Mouse (Mus musculus) kidney, adult 9 months (tissue): ENCODE measurements around the gene Bbs10.

ENCODE experiments used
- DNase-seq: peaks from one replicate; pipeline ENCODE4 v3.0.0; 2022

Gene Bbs10

DNA sequence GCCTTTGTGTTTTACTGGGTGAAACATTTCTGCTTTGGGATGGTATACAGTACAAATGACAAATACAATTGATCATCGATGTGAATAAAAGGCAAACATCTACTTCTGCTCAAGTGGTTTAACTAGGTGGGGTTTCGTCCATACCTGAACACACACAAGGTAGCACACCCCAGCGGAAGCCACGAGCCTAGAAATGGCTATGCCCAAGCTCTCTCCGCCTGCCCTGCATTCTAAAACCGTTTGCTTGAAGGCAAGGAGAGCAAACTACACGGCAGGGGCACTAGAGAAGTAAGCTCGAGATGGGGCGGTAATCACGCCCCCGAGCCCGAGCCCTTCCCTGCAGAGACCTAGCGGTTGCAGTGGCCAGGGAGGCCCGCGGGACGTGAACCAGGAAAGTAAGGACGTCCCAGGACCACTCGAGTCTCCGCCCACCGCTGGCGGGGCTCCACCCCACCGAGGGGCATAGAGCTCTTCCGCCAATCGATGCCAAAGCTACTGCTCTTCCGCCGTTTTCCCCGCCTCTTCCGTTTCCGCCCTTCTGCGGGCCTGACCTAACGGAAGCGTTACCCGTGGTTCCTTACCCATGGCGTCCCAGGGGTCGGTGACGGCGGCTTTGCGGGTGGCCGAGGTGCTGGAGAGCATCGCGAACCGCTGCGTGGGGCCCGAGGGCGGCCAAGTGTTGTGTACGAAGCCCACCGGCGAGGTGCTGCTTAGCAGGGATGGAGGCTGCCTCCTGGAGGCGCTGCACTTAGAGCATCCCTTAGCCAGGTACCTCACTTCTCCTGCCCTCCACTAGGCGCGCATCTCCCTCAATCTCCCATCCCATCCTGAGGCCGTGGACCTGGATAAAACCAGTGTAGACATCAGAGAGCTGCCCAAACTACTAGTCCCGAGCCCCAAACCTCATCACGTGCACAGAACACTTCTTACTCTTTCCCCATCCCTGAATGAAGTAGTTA, at the start of gene Bbs10:
Bbs10 (plus strand) TSS at position 540 of the 959 bp plus-strand sequence.
- peak; percentile 96 for DNase-seq

DNA sequence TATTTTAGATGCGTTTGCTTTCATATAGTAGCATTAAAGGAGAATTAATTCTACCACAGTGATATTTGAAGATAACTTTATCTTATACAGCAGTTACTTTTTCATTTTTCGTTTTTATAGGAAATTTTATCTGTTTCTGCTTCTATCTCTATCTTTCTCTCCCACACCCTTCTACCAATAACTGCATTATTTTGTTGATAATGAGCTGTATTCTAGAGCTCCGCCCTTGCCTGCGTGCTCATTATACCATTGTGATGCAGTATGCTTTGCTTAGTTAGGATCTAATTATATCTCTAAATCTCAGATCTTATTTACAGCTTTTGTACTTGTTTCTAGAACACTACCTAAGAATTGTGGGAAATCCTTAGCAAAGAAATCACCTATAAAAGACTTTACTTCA, 48.3 kb upstream of the Bbs10 start:
- no peak for DNase-seq

DNA sequence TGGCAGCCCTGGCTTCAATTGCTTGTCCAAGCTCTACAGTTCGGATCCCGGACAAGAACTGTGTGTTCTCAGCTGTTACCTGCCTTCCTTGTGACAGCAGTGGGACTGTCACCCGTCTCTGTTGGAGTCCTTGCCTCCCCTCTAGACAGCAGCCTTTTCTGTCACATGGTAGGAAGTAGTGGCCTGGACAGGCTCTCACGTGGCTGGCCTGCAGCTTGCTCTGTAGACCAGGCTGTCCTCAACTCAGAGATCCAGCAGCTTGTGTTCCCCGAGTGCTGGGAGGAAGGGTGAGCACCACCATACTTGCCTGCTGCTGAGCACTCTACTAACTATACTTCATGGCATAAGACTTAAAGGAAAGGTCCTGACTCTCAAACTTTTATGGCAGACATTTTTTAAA, 46.8 kb upstream of the Bbs10 start:
- DNase-seq, result no peak

DNA sequence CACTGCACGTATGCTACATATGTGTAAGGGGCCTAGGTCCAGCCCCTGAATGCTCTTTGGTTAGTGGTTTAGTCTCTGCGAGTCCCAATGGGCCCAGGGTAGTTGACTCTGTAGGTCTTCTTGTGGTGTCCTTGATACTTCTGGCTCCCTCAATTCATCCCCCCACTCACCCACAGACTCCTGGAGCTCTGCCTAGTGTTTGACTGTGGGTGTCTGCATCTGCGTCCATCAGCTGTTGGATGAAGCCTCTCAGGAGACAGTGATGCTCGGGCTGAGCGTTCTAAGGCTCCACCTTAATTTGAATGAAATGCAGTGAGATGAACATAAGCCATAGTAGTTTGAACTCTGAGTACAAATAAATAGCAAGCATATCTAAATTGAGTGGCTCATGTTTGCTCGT, 43.3 kb upstream of the Bbs10 start:
- DNase-seq, result no peak

DNA sequence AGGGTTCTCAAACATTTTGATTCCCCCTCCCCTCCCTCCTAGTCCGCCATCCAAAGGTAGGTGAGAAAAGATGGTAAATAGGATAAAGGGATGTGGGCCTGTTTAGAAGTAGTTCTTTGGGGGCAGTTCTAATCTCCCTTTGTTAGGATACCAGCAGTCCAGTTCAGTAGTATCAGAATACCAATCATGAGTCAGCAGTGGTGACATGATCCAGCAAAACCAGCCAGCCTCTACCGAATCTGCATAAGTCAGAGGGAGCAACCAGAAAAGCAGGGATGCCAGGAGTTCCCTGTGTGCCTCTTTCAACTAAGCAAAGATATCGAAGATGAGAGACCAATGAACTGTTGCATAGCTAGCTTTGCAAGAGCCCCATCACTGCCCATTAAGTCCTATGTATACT, 42.3 kb upstream of the Bbs10 start:
- no peak for DNase-seq

DNA sequence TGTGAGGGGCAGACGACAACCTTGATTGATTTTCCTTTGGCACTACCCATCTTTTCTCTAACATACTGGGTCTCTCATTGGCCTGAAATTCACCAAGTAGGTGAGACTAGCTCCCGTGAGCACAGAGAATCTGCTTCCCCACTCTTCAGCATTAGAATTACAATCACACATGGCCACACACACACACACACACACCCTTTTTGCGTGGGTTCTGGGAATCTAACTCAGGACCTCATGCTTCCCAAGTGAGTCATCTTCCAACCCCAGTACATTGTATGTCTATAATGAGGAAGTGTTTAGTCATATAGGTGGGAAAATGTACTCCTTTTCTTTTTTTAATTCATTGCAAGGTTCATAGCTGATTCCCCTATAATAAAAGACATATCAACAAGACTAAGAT, 41.1 kb upstream of the Bbs10 start:
- DNase-seq, result no peak

DNA sequence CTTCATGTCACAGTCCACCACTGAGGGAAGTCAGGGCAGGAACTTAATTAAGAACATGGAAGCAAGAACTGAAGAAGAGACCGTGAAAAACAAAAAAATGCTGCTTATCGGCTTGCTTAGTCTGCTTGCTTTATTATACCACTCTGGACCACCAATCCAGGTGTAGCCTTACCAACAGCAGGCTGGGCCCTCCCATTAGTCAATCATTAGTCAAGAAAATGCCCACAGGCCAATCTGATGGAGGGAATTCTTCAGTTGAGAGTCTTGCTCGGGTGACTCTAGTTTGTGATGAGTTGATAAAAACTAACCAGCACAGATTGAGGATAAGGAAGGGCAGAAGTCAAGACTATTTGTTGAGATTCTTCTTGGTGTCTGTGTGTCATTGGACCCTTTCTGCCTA, 40.2 kb upstream of the Bbs10 start:
- peak; percentile 66 for DNase-seq

DNA sequence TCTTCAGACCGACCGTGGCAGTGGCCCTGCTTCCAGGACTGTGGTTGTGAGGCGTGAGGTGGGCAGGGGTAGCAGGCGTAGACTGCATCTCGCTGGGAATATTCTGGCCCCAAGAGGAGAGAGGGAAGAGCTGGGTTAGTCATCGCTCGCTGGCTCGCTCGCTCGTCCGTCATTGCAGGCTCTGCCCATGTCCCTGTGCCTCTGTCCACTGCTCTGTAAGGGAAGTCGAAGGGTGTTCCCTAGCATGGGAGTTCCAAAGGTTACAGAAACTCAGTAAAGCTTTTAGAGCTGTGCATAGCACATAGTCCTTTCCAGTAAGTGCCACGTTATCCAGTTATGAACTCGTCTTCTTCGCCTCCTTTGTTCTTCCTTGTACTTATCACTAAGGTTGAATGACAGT, 26.8 kb upstream of the Bbs10 start:
- no peak for DNase-seq

DNA sequence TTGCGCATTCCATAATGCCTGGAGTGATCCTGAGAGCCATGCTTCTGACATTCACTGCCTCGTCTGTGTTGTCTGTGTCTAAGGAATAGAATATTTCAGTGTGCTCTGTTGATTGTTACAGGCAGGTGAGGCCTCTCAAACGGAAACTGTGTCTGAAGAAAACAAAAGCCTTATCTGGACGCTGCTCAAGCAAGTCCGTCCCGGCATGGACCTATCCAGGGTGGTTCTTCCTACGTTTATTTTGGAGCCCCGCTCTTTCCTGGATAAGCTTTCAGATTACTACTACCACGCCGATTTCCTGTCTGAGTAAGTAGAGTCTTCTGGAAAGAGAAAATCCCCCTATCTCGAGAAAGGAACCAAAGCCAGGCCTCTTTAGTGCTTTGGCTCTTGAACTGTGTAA, 25.6 kb upstream of the Bbs10 start:
- DNase-seq, result no peak

DNA sequence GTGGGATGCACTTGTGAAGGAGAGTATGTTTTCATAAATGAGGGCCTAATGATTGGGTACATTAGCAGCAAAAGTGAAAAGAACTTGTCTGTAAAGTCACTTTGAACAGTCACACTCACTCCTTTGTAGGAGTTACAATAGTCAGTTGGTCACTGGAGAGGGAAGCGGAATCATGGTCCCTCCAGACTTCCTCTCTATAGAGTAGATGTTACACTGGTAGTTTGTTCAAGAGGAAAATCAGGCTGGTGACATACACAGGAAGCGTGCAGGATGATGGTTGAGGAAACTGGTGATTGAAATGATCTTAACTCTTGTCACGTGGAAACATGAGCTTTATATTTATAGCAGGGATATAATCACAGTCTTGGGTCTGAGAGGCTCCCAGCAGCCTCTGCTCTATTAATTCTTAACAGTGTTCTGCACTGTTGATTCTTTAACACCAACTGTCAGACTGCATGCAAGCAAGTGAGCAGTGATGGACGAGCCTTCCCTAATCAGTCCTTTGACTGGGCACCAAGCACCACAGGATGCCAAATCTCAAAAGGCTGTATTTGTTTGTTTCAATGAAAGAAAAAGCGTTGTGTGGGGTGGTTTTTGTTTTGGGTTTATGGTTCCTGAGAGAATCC, 24.9 kb upstream of the Bbs10 start:
- DNase-seq, result no peak

DNA sequence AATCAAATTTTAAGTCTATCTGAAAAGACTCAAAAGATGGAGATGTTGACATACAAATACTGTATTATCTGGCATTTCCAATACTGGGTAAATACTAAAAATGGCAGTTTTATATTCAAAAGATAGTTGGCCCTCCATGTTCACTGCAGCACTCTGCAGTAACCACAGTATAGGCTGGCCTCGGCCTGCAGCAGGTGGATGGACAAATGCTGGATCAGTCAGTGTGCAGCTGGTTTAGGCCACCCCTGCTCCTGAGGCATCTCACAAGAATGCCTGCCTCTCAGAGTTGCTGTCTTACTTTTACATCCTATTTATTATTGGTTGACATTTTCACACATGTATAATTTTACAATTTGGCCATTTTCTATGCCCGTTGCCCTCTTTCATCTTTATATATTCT, 22.7 kb upstream of the Bbs10 start:
- no peak for DNase-seq

DNA sequence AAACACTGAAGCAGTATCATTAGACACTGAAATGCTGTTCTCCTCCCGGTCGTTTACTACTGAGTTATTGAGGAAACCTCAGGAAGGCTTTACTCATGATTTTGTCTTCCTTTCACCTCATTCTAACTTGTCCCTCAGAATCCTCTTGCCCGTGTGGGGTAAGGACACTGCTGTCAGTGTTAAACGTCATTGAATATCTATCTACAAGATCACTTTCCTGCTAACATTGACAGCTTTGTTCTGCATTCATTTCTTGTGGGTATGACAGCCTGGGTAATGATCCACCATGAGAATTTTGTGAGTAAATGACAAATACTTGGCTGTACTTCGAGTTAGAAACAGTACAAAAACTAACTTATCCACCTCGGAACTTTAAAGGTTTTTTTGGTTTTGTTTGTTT, 848 bp upstream of the Bbs10 start:
- no peak for DNase-seq

DNA sequence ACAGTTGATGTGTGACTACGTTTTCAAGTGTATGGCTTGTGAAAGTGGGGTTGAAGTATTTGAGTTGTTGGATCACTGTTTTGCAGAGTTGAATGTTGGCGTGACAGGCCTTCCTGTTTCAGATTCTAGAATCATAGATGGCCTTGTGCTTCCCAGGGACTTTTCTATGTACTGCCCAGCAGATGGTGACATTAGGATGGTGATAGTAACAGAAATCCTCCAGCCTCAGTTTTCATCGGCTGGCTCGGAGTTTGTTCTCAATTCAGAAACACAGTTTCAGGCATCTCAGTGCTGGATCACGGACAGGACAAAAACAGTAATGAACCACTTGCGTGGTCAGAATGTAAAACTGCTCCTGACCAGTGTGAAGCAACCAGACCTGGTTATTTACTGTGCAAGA, 1.1 kb downstream of the Bbs10 start:
- DNase-seq, result no peak

DNA sequence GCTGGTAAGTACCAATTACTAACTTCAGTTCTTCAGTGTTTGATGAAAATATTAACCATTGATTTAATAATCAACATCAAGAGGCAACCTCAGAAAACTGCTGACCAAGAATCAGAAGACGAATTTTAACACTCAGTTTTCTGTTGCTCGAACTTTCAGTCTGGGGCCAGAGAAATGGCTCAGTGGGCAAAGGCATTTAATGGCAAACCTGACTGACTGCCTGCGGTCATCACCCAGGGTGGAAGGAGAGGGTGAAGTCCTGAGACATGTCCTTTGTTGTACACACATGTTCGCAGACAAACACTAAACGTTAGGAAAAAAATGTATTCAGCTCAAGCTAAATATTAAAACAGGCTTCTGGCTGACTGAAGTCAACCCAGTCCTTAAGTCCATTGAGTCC, 2.6 kb downstream of the Bbs10 start:
- DNase-seq, result peak; percentile 73

DNA sequence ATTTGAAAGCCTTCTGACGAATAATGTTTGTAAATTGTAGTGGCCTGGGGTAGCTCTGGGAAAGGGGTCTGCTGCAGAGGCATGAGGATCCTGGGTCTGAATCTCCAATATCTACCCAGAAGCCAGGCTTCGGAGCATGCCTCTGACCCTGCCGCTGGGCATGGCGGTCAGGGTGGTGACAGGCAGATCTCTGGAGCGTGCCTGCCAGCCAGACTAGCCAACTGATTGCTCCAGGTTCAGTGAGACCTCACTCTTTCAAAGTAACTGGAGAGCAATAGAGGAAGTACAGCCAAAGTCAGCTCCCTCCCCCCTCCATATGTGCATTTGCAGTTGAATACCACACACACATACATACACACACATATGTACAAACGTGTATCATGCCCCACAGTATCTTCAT, 4.0 kb downstream of the Bbs10 start:
- no peak for DNase-seq

DNA sequence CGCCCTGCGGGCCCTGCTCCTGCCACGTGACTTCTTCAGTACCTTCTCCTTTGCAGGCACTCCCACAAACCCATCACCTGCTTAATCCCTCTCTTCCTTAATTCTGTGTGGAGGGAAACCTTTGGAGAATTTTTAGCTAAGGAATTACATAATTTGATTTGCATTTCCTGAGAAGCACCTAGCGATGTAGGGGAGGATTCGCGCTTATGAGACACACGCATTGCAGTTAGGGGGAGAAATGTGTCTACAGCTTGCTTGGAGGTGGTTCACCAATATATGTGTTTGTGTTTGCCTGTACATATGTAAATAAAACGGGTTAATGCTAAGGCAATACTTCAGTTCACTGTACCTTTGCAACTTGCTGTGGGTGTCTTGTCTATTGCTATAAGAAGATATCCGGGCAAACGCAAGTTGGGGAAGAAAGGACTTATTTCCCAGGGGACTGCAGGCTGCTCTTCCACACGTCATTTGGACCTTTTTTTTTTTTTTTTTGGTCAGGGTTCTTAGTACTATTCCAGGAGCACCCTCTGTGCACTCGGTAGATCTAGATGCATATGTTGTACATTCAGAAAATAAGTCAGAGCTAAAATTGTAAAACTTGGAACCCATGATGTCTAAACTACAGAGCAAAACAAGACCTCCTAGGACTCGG, 10.5 kb downstream of the Bbs10 start:
- no peak for DNase-seq

DNA sequence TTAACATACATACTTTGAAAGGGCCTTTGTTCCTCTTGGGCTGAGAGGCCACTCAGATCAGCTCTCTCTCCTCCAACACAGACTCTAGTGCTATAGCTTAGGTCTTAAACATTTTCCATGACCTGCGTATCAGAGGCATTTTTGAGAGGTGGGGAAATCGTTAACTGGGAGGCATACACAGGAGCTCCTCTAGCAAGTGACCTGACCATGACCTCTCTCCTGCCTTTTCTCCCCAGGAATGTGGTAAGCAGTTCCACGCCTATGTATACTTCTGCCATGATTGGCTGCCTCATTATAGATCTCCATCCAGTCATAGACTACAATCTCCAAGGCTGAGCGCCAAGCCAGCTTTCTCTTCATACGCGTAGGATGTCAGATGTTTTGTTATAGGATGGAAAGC, 14.8 kb downstream of the Bbs10 start:
- DNase-seq, result no peak

DNA sequence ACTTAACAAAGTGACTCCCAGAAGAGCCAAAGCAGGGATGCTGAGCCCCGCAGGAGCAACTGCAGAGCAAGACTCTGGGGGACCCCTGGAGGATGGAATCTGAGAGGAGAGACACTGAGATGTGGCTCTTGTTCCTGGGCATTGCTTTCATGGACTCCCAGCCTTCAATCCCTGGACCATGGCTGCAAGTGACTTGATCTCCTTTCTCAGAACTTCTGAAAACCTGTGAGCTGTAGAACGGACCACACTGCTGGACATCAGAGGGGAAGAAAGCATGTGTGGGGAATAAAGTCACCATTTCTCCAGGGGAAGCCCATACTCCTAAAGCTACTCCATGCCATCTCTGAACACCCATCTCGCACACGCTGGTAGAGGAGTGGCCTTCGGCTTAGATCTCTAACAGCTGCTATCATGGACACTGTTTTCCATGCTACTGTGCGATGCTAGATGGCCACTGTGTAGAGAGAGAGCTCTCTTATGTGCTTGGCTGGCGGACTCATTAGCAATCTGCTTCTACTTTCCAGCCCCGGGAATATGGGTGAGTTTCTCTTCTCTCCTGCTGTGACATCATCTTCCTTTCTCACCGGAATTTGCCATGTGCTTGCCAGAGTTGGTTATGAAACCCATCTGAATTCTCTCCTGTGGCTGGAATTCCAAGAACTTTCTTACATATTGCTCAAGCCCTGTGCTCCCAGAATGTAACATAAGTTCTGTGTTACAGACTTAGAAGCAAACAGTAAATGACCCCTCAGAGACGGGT, 16.3 kb downstream of the Bbs10 start:
- DNase-seq, result no peak

DNA sequence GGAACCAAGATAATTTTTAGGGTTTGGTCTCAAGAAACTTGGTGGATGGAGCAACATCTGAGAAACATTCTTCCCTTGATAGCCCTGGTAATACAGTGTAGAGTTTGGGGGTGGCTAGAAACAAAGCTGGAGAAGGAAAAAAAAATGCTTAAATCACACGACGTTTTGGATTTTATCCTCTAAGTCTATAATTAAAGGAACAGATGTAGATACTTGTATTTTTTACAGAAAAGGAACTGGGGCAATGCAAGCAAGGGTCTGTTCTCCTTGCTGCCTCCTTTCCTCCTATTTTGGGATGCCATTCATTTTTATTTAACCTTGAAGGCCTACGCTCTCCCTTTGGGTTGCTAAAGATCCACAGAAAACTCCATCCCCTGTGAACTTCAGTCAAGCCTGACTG, 17.5 kb downstream of the Bbs10 start:
- no peak for DNase-seq

DNA sequence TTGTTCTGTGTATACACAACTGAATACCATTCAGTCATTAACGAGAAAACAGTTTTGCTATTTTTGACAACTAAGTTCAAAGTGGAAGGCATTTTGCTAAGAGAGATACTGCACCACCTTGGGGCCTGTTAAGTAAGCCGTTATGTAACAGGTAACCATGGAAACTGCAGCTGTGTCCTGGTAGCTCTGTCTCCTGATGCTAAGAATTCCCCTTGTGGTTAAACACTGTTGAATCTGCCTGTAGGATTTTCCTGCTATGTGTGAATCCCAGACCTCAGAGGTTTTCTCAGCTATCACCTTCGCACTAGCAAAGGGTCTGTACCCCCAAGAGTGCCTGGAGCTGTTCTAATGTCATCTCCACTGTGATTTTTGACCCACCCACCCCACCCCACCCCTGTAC, 19.5 kb downstream of the Bbs10 start:
- DNase-seq, result peak; percentile 50

DNA sequence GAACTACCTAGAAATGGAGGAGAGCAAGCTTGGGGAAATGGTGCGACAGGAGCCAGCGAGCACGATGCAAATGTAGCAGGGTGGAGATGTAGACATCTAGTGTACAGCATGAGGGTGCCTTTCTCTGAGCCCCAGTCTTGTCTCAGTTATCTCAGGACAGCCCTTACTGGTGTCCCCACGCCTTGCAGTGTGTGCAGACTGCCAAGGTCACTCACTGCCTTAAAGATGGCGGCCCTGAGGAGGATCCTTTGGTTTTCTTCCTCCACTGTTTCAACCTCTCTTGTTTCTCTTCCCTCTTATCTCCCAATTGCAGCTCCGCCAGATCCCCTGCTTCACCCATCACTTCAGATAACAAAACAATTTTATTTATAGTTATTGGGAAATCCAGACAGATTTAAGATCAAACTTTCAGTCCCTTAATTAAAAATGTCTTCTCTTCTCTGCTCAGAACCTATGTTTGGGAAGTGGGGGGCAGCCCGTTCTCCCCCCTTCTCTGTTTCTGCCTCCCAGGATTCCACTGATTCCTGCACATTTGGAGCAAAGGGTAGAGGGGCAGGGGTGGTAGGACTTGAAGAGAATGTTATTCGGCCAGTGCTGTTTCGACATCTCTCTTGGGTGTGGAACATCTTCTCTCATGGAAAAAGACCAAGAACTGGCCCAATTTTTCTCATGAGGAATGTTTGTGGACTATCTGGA, 20.5 kb downstream of the Bbs10 start:
- no peak for DNase-seq

DNA sequence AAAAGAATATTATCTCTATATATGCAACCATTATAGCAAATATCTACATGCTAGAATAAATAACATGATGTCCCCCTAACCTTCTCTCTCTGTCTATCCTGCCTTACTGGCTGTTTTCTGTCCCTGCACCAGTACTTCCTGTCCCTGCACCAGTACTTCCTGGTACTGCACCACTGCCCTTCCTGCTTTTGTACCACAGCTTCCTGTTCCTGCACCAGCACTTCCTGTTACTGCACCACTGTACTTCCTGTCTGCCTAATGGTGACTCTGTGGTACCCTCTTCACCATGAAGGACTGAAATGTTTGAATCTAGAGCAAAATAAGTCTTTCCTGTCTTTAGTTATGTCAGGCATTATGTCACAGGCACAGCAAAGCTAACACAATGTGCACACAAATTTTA, 22.1 kb downstream of the Bbs10 start:
- DNase-seq, result no peak

DNA sequence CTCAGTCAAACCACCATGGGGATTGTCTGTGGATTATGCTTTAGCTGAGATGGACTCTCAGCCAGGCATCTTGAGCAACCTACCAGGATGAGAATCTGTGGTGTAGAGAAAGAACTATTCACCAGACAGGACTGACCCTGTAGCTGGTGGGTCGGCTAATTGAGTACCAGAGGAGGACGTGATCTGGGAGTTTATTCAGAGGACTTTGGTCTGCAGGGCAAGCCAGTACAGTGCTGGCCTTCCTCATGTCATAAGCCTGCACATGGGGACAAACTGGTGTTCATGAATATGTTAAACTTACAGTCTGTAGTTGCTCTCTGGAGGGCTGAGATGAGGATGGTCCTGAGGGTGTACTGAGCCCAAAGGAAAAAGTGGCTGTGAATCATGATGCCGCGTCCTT, 29.5 kb downstream of the Bbs10 start:
- DNase-seq, result no peak
